Mouse (Mus musculus): ENCODE results near the gene E2f3. TPM values are rescaled to one million over a fixed set of nuclear protein-coding genes. Genes with fewer than 3 reads are reported as not detected.

Gene E2f3
- polyA plus RNA-seq, 1 experiment from 2014 or later, result 14.1 TPM

- no peak for ATAC-seq (ENCODE audit: borderline replicate concordance, extremely low read depth, low FRiP score, low TSS enrichment)
Measured at GRCm38 (mm10) chr13:29974066-29974465, 11.8 kb downstream of the E2f3 start.

DNA sequence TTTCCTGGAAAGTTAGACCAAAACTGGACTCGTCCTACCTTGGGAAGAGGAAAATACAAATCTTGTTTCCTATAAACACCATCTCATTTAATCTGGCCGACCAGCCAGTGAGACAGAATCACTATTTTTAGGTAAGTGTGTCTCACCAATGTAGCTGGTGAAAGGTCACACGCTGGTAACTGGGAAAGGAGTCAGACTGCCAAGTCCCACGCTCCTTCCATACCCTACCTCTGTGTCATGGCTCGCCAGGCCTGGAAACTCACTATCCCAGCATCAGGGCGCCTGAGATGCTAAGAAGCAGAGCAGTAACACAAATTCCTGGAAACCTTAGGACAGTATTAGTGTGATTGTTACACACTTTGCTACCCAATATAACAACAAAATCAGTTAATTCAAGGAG, 12.3 kb downstream of the E2f3 start:
- WGBS, result 86% methylated on average over 6 of the region's 6 CpGs
- Histone ChIP-seq H3K4me1 (0 out of 2 replicates have a peak, but pooled peaks cover 2% of the 10 kb centered on the region), H3K4me2 (no peak overlapping the region), H3K9ac (no peak overlapping the region), H3K27ac (no peak overlapping the region), H3K27me3 (no peaks in the 10 kb centered on the region), H3K9me3 (no peaks in the 10 kb centered on the region), H3K4me3 (no peak overlapping the region), H3K36me3 (0 out of 2 replicates have a peak, but pooled peaks cover 10% of the 10 kb centered on the region)
- no peak for ATAC-seq (ENCODE audit: borderline replicate concordance, extremely low read depth, low FRiP score, low TSS enrichment)

More at GRCm38 (mm10) chr13:29974066-29974465, 11.8 kb downstream of the E2f3 start:
- no peak overlapping the region for H3K9ac ChIP-seq
- peaks cover 15% of the 10 kb centered on the region; the same call in 1 of the 2 replicates for H3K36me3 ChIP-seq
- H3K27me3 ChIP-seq, result no peaks in the 10 kb centered on the region
- no peak overlapping the region for H3K4me2 ChIP-seq
- 89% methylated on average over 5 of the region's 5 CpGs for WGBS
- no peak overlapping the region for H3K27ac ChIP-seq
- H3K4me3 ChIP-seq, result no peak overlapping the region
- no peaks in the 10 kb centered on the region for H3K9me3 ChIP-seq
- H3K4me1 ChIP-seq, result peaks cover 6% of the 10 kb centered on the region

- 93% methylated on average over 7 of the region's 7 CpGs for WGBS
Measured at GRCm38 (mm10) chr13:29970333-29970732, 15.5 kb downstream of the E2f3 start.

DNA sequence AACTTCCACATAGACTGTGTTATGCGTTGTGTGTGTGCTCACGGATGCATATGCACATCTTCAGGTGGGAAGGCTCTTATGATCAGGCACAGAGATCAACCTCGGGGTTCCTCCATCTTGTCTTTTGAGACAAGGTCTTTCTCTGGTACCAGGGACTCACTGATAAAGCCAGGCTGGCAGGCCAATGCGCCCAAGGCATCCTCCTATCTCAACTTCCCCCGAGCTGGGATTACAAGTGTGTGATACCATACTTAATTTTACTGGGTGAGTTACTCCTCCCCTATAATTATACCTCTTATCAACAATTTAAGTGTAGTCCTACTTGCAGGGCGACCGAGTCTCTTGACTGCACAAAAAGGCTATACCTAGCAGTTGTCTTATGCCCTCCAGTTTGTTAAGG, 17.2 kb downstream of the E2f3 start:
- H3K27ac ChIP-seq, result no peak overlapping the region
- no peak for ATAC-seq (ENCODE audit: borderline replicate concordance, extremely low read depth, low FRiP score, low TSS enrichment)
- H3K4me3 ChIP-seq, result no peak overlapping the region
- H3K36me3 ChIP-seq, result peaks cover 5% of the 10 kb centered on the region; the same call in 1 of the 2 replicates
- WGBS, result 89% methylated on average over 7 of the region's 7 CpGs
- no peak overlapping the region for H3K9ac ChIP-seq
- no peaks in the 10 kb centered on the region for H3K9me3 ChIP-seq
- no peaks in the 10 kb centered on the region for H3K4me1 ChIP-seq
- H3K27me3 ChIP-seq, result no peaks in the 10 kb centered on the region
- H3K4me2 ChIP-seq, result no peak overlapping the region

More at GRCm38 (mm10) chr13:29970333-29970732, 15.5 kb downstream of the E2f3 start:
- H3K9me3 ChIP-seq, result no peaks in the 10 kb centered on the region
- H3K4me3 ChIP-seq, result no peak overlapping the region
- 0 out of 2 replicates have a peak, but pooled peaks cover 5% of the 10 kb centered on the region for H3K36me3 ChIP-seq
- no peaks in the 10 kb centered on the region for H3K27me3 ChIP-seq
- ATAC-seq (ENCODE audit: borderline replicate concordance, extremely low read depth, low FRiP score, low TSS enrichment), result no peak
- H3K27ac ChIP-seq, result no peak overlapping the region
- no peaks in the 10 kb centered on the region for H3K4me1 ChIP-seq
- H3K9ac ChIP-seq, result no peak overlapping the region
- no peak overlapping the region for H3K4me2 ChIP-seq

GRCm38 (mm10) chr13:29967367-29967766, 18.5 kb downstream of the E2f3 start:
- ATAC-seq (ENCODE audit: borderline replicate concordance, extremely low read depth, low FRiP score, low TSS enrichment), result no peak
- H3K27ac ChIP-seq, result no peak overlapping the region
- no peaks in the 10 kb centered on the region for H3K4me1 ChIP-seq
- H3K27me3 ChIP-seq, result no peaks in the 10 kb centered on the region
- 87% methylated on average over 5 of the region's 5 CpGs for WGBS
- H3K9me3 ChIP-seq, result no peaks in the 10 kb centered on the region
- no peak overlapping the region for H3K4me3 ChIP-seq
- H3K4me2 ChIP-seq, result no peak overlapping the region
- peaks cover 5% of the 10 kb centered on the region; the same call in 1 of the 2 replicates for H3K36me3 ChIP-seq
- no peak overlapping the region for H3K9ac ChIP-seq

GRCm38 (mm10) chr13:29966966-29967365, 18.9 kb downstream of the E2f3 start:
- Histone ChIP-seq H3K36me3 (peaks cover 5% of the 10 kb centered on the region; the same call in 1 of the 2 replicates), H3K27ac (no peak overlapping the region), H3K4me2 (no peak overlapping the region), H3K4me3 (no peak overlapping the region), H3K4me1 (no peaks in the 10 kb centered on the region), H3K9me3 (no peaks in the 10 kb centered on the region), H3K9ac (no peak overlapping the region), H3K27me3 (no peaks in the 10 kb centered on the region)
- ATAC-seq (ENCODE audit: borderline replicate concordance, extremely low read depth, low FRiP score, low TSS enrichment), result no peak; the same call in 1 of the 2 replicates
- WGBS, result 95% methylated on average over 8 of the region's 8 CpGs

GRCm38 (mm10) chr13:29964087-29964486, 21.8 kb downstream of the E2f3 start:
- no peak overlapping the region for H3K4me3 ChIP-seq
- no peak overlapping the region for H3K27ac ChIP-seq
- 92% methylated on average over 6 of the region's 6 CpGs for WGBS
- no peaks in the 10 kb centered on the region for H3K27me3 ChIP-seq
- no peak overlapping the region for H3K4me2 ChIP-seq
- H3K9ac ChIP-seq, result no peak overlapping the region
- no peaks in the 10 kb centered on the region for H3K9me3 ChIP-seq
- no peak for ATAC-seq (ENCODE audit: borderline replicate concordance, extremely low read depth, low FRiP score, low TSS enrichment)
- H3K4me1 ChIP-seq, result no peaks in the 10 kb centered on the region
- peaks cover 5% of the 10 kb centered on the region for H3K36me3 ChIP-seq

- no peak for ATAC-seq (ENCODE audit: borderline replicate concordance, extremely low read depth, low FRiP score, low TSS enrichment)
- Histone ChIP-seq H3K27ac (no peak overlapping the region), H3K4me2 (no peak overlapping the region), H3K4me3 (no peak overlapping the region), H3K9me3 (no peaks in the 10 kb centered on the region), H3K9ac (no peak overlapping the region), H3K36me3 (no peaks in the 10 kb centered on the region; the same call in none of the 2 replicates), H3K4me1 (no peaks in the 10 kb centered on the region), H3K27me3 (no peaks in the 10 kb centered on the region)
- 87% methylated on average over 6 of the region's 6 CpGs for WGBS
Measured at GRCm38 (mm10) chr13:29960416-29960815, 25.4 kb downstream of the E2f3 start.

- Histone ChIP-seq H3K27me3 (no peaks in the 10 kb centered on the region), H3K27ac (no peak overlapping the region), H3K4me3 (no peak overlapping the region), H3K9ac (no peak overlapping the region), H3K9me3 (no peaks in the 10 kb centered on the region), H3K4me2 (no peak overlapping the region), H3K36me3 (peaks cover 2% of the 10 kb centered on the region; the same call in 1 of the 2 replicates), H3K4me1 (no peaks in the 10 kb centered on the region)
- WGBS, result 75% methylated on average over 9 of the region's 9 CpGs
- peak; percentile 64; the same call in 1 of the 2 replicates for ATAC-seq (ENCODE audit: borderline replicate concordance, extremely low read depth, low FRiP score, low TSS enrichment)
Measured at GRCm38 (mm10) chr13:29957731-29958254, 28.1 kb downstream of the E2f3 start.

- H3K27ac ChIP-seq, result no peak overlapping the region
- no peaks in the 10 kb centered on the region for H3K9me3 ChIP-seq
- no peak overlapping the region for H3K4me3 ChIP-seq
- H3K27me3 ChIP-seq, result no peaks in the 10 kb centered on the region
- H3K4me1 ChIP-seq, result no peaks in the 10 kb centered on the region
- peaks cover 6% of the 10 kb centered on the region for H3K36me3 ChIP-seq
- H3K4me2 ChIP-seq, result no peak overlapping the region
- no peak overlapping the region for H3K9ac ChIP-seq
- 81% methylated on average over 12 of the region's 12 CpGs for WGBS
- ATAC-seq (ENCODE audit: borderline replicate concordance, extremely low read depth, low FRiP score, low TSS enrichment), result no peak
Measured at GRCm38 (mm10) chr13:29956821-29957421, 28.9 kb downstream of the E2f3 start.

GRCm38 (mm10) chr13:29955296-29955695, 30.6 kb downstream of the E2f3 start:
- Histone ChIP-seq H3K36me3 (peaks cover 9% of the 10 kb centered on the region), H3K4me3 (no peak overlapping the region), H3K27me3 (no peaks in the 10 kb centered on the region), H3K4me1 (no peaks in the 10 kb centered on the region), H3K27ac (no peak overlapping the region), H3K9ac (no peak overlapping the region), H3K9me3 (no peaks in the 10 kb centered on the region), H3K4me2 (no peak overlapping the region)
- 74% methylated on average over 10 of the region's 11 CpGs for WGBS
- no peak for ATAC-seq (ENCODE audit: borderline replicate concordance, extremely low read depth, low FRiP score, low TSS enrichment)

GRCm38 (mm10) chr13:29954741-29955140, 31.1 kb downstream of the E2f3 start:
- H3K4me1 ChIP-seq, result no peaks in the 10 kb centered on the region
- H3K4me2 ChIP-seq, result no peak overlapping the region
- no peak for ATAC-seq (ENCODE audit: borderline replicate concordance, extremely low read depth, low FRiP score, low TSS enrichment)
- 95% methylated on average over 10 of the region's 10 CpGs for WGBS
- H3K27me3 ChIP-seq, result no peaks in the 10 kb centered on the region
- H3K36me3 ChIP-seq, result peaks cover 12% of the 10 kb centered on the region
- H3K27ac ChIP-seq, result no peak overlapping the region
- no peaks in the 10 kb centered on the region for H3K9me3 ChIP-seq
- no peak overlapping the region for H3K4me3 ChIP-seq
- no peak overlapping the region for H3K9ac ChIP-seq
